Mouse (Mus musculus): Measurements from ENCODE around the gene Kif6.

DNA sequence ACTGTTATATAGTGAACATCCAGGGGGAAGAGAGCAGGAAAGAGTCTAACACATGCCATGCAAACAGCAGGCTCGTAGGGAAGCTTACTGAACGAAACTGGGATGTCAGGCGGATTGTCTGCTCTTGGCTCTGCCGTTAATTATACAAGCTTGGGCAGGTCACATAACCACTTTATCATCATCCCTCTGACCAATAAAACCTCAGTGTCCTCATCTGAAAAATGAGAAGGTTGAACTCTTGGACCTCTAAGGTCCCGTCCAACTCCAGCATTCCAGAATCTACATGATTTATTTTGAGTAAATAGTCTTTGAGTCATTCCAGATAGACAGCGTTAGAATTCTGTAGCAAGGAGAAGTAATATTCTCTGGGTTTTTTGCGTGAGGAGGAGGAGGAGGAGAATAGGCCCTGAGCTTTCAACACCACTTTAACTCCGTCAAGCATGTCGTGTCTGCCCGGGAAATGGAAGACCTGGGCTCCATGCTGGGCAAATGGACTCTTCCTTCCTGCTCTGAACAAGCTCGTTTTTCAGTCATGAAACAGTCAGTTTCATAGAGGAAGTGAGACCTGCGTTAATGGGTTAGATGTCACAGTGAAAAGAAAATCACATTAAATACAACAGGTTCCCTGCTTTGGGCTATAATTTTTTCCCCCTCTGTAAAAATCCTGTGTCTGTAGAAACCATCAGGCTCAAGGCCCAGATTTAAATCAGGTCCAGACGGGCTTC is 162.3 kb downstream of the Kif6 start:
- TF ChIP-seq CTCF (conservative IDR thresholded peaks at IDR 0.05; ENCODE audit: low read length), result no peak
- no peak for TF ChIP-seq NANOG (IDR thresholded peaks at IDR 0.05; ENCODE audit: borderline replicate concordance, low read length)

Measured in E14TG2a.4 (cell line).